Mouse (Mus musculus) liver, embryonic 13.5 days (tissue): Measurements from ENCODE around the gene Nob1. TPM values are rescaled to one million over a fixed set of nuclear protein-coding genes. Genes with fewer than 3 reads are reported as not detected.
A peak's percentile ranks its signal among the peaks of the same experiment; 100 is the strongest.

Source experiments
- ATAC-seq: fragments of 200-750 bp; cut with Nextera tagmentation; 2 replicates; pipeline ENCODE4 v1.8.0; 2017; ENCODE audit warnings: low read depth, mild to moderate bottlenecking, moderate number of reproducible peaks, moderate library complexity
- DNase-seq: peaks from one replicate; pipeline ENCODE4 v3.0.0; 2022
- H3K27ac ChIP-seq: fragments of 300-500 bp; sonication (generic); 2 replicates; pipeline ENCODE4 v1.5.1; 2015; ENCODE audit warnings: moderate library complexity, mild to moderate bottlenecking, inconsistent platforms
- H3K27me3 ChIP-seq: fragments of 300-500 bp; sonication (generic); 2 replicates; pipeline ENCODE4 v1.6.1; 2015; ENCODE audit warnings: mild to moderate bottlenecking, inconsistent platforms
- H3K36me3 ChIP-seq: fragments of 300-500 bp; sonication (generic); 2 replicates; pipeline ENCODE4 v1.6.1; 2015; ENCODE audit warnings: mild to moderate bottlenecking, inconsistent platforms
- H3K4me1 ChIP-seq: fragments of 300-500 bp; sonication (generic); replicated peaks from 2 replicates; pipeline ENCODE4 v1.6.1; 2015; ENCODE audit warnings: inconsistent platforms
- H3K4me2 ChIP-seq: fragments of 300-500 bp; sonication (generic); 2 replicates; pipeline ENCODE4 v1.6.1; 2015; ENCODE audit warnings: inconsistent platforms, mild to moderate bottlenecking, moderate library complexity
- H3K4me3 ChIP-seq: fragments of 300-500 bp; sonication (generic); replicated peaks from 2 replicates; pipeline ENCODE4 v1.5.1; 2015; ENCODE audit warnings: mild to moderate bottlenecking, inconsistent platforms
- H3K9ac ChIP-seq: fragments of 300-500 bp; sonication (generic); 2 replicates; pipeline ENCODE4 v1.6.1; 2015; ENCODE audit warnings: mild to moderate bottlenecking, inconsistent platforms
- H3K9me3 ChIP-seq: fragments of 300-500 bp; sonication (generic); replicated peaks from 2 replicates; pipeline ENCODE4 v1.6.1; 2016; ENCODE audit warnings: inconsistent platforms
- WGBS: fragments of 180-500 bp; shearing (Covaris S2); methylation state at CpG from one replicate; pipeline ENCODE4 v1.1.7; 2015; ENCODE audit not compliant: insufficient replicate concordance; 5-methylcytosine and 5-hydroxymethylcytosine counted together
- polyA plus RNA-seq: library from polyadenylated mRNA; unstranded; fragments of >200 nt; fragmentation: Nextera tagmentation; extraction: Ambion mirVana; gene quantifications from 2 replicates; pipeline ENCODE4 v1.2.1, GENCODE M21; 2015

The Nob1 gene
- polyA plus RNA-seq, 1 experiment from 2014 or later: 47.8 TPM

GRCm38 (mm10) chr8:107403038-107403781 lies 21.6 kb downstream of the Nob1 start, which contains the start of gene Nqo1:
Gene Nqo1, minus strand, starts transcription at chr8:107403206.
- no peaks in the 10 kb centered on the region for H3K9me3 ChIP-seq
- peaks cover 59% of the 10 kb centered on the region for H3K4me1 ChIP-seq
- ATAC-seq (peak; percentile 96), DNase-seq (peak; percentile 87)
- H3K4me2 ChIP-seq: peak within 1 kb of the TSS; percentile 79
- H3K27me3 ChIP-seq: no peaks in the 10 kb centered on the region
- WGBS: 7% methylated on average over 22 of the region's 22 CpGs
- H3K4me3 ChIP-seq: peak within 1 kb of the TSS; percentile 60
- peak within 1 kb of the TSS; percentile 78 for H3K9ac ChIP-seq
- H3K27ac ChIP-seq: peak within 1 kb of the TSS; percentile 99
- H3K36me3 ChIP-seq: peaks cover 2% of the 10 kb centered on the region; the same call in 1 of the 2 replicates

GRCm38 (mm10) chr8:107401866-107402265 lies 23.0 kb downstream of the Nob1 start:
- WGBS: 80% methylated on average over 5 of the region's 5 CpGs
- ATAC-seq (no peak), DNase-seq (no peak)
- Histone ChIP-seq H3K27me3 (no peaks in the 10 kb centered on the region), H3K36me3 (no peaks in the 10 kb centered on the region), H3K4me1 (peaks cover 63% of the 10 kb centered on the region), H3K27ac (peak overlapping the region; percentile 99), H3K4me2 (peak overlapping the region; percentile 79), H3K4me3 (peak overlapping the region; percentile 60), H3K9ac (peak overlapping the region; percentile 78), H3K9me3 (no peaks in the 10 kb centered on the region)

DNA sequence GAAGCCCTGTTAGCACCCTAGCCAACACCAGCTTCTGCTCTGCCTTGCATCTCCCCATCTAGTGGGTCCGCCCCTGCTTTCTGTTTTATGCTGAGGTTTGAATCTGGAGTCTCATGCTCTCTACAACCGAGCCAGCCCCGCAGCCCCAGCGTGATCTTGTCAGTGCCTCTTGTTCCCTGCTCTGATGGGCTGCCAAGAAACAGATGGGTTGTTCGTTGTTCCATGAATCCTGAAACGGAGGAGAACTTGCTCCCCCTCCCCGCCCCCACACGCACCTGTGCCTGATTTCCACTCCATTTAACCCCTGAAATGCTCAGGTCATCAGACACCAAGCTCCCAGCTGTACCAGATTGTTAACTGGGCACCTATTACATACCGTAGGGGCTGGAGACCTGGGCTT lies 25.4 kb downstream of the Nob1 start:
- no peaks in the 10 kb centered on the region for H3K9me3 ChIP-seq
- no peak overlapping the region for H3K9ac ChIP-seq
- no peak overlapping the region for H3K4me2 ChIP-seq
- no peak overlapping the region for H3K4me3 ChIP-seq
- no peaks in the 10 kb centered on the region for H3K27me3 ChIP-seq
- DNase-seq (no peak), ATAC-seq (no peak)
- H3K4me1 ChIP-seq: peaks cover 50% of the 10 kb centered on the region
- WGBS: 54% methylated on average over 9 of the region's 9 CpGs
- no peaks in the 10 kb centered on the region for H3K36me3 ChIP-seq
- no peak overlapping the region for H3K27ac ChIP-seq

GRCm38 (mm10) chr8:107397665-107398064 lies 27.2 kb downstream of the Nob1 start:
- H3K36me3 ChIP-seq: no peaks in the 10 kb centered on the region
- H3K9me3 ChIP-seq: no peaks in the 10 kb centered on the region
- H3K9ac ChIP-seq: no peak overlapping the region
- no peak overlapping the region for H3K27ac ChIP-seq
- no peak for ATAC-seq
- WGBS: 70% methylated on average over 12 of the region's 12 CpGs
- no peaks in the 10 kb centered on the region for H3K27me3 ChIP-seq
- H3K4me2 ChIP-seq: no peak overlapping the region
- no peak overlapping the region for H3K4me3 ChIP-seq
- H3K4me1 ChIP-seq: peaks cover 33% of the 10 kb centered on the region
- no peak for DNase-seq

GRCm38 (mm10) chr8:107396106-107396670 lies 28.7 kb downstream of the Nob1 start:
- Histone ChIP-seq H3K9me3 (no peaks in the 10 kb centered on the region), H3K4me1 (peaks cover 20% of the 10 kb centered on the region), H3K4me2 (no peak overlapping the region), H3K9ac (no peak overlapping the region), H3K36me3 (no peaks in the 10 kb centered on the region), H3K27ac (no peak overlapping the region), H3K4me3 (no peak overlapping the region), H3K27me3 (no peaks in the 10 kb centered on the region)
- no peak for ATAC-seq
- no peak for DNase-seq
- WGBS: 74% methylated on average over 10 of the region's 10 CpGs

DNA sequence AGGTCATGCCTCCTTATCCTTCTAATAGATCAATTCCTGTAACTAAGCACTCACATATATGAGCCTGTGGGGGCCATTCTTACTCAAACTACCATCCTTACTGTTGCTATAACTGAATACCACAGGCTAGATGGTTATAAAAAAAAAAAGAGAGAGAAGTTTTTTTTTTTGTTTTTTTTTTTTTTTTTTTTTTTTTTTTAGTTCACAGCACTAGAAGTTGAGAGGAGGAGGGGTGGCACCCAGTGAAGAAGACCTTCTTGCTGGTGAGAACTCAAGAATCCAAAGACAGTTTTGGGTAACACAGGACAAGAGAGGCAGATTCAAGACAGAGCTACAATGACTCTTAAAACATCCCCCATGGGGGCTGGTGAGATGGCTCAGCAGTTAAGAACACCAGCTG lies 29.5 kb downstream of the Nob1 start:
- DNase-seq: no peak
- Histone ChIP-seq H3K4me2 (no peak overlapping the region), H3K9me3 (no peaks in the 10 kb centered on the region), H3K4me3 (no peak overlapping the region), H3K9ac (no peak overlapping the region), H3K36me3 (no peaks in the 10 kb centered on the region), H3K27me3 (no peaks in the 10 kb centered on the region), H3K4me1 (peaks cover 18% of the 10 kb centered on the region), H3K27ac (no peak overlapping the region)
- no peak for ATAC-seq

- peaks cover 9% of the 10 kb centered on the region for H3K4me1 ChIP-seq
- no peak overlapping the region for H3K4me3 ChIP-seq
- H3K27ac ChIP-seq: no peak overlapping the region
- H3K27me3 ChIP-seq: no peaks in the 10 kb centered on the region
- H3K9ac ChIP-seq: no peak overlapping the region
- H3K9me3 ChIP-seq: no peaks in the 10 kb centered on the region
- no peaks in the 10 kb centered on the region for H3K36me3 ChIP-seq
- ATAC-seq (no peak; the same call in 1 of the 2 replicates), DNase-seq (no peak)
- WGBS: 41% methylated on average over 4 of the region's 4 CpGs
- no peak overlapping the region for H3K4me2 ChIP-seq
Observed at GRCm38 (mm10) chr8:107391136-107391516, 33.7 kb downstream of the Nob1 start.

- H3K9ac ChIP-seq: no peak overlapping the region
- H3K9me3 ChIP-seq: no peaks in the 10 kb centered on the region
- WGBS: 84% methylated on average over 16 of the region's 16 CpGs
- no peaks in the 10 kb centered on the region for H3K27me3 ChIP-seq
- ATAC-seq (no peak), DNase-seq (no peak)
- no peak overlapping the region for H3K4me2 ChIP-seq
- H3K4me1 ChIP-seq: peaks cover 13% of the 10 kb centered on the region
- H3K36me3 ChIP-seq: no peaks in the 10 kb centered on the region
- H3K27ac ChIP-seq: no peak overlapping the region
- H3K4me3 ChIP-seq: no peak overlapping the region
Observed at GRCm38 (mm10) chr8:107390476-107391135, 34.2 kb downstream of the Nob1 start.

- no peak overlapping the region for H3K9ac ChIP-seq
- WGBS: 82% methylated on average over 8 of the region's 8 CpGs
- peaks cover 13% of the 10 kb centered on the region for H3K4me1 ChIP-seq
- no peak overlapping the region for H3K4me3 ChIP-seq
- no peaks in the 10 kb centered on the region; the same call in 1 of the 2 replicates for H3K27me3 ChIP-seq
- no peaks in the 10 kb centered on the region for H3K36me3 ChIP-seq
- H3K4me2 ChIP-seq: no peak overlapping the region
- ATAC-seq (no peak), DNase-seq (no peak)
- no peaks in the 10 kb centered on the region for H3K9me3 ChIP-seq
- H3K27ac ChIP-seq: no peak overlapping the region
Observed at GRCm38 (mm10) chr8:107389557-107389956, 35.3 kb downstream of the Nob1 start.

- H3K9ac ChIP-seq: no peak overlapping the region
- H3K27ac ChIP-seq: no peak overlapping the region
- H3K9me3 ChIP-seq: no peaks in the 10 kb centered on the region
- ATAC-seq: no peak
- 58% methylated on average over 5 of the region's 5 CpGs for WGBS
- H3K36me3 ChIP-seq: no peaks in the 10 kb centered on the region
- no peak overlapping the region for H3K4me2 ChIP-seq
- no peak overlapping the region for H3K4me3 ChIP-seq
- H3K4me1 ChIP-seq: peaks cover 13% of the 10 kb centered on the region
- DNase-seq: no peak
- H3K27me3 ChIP-seq: no peaks in the 10 kb centered on the region; the same call in 1 of the 2 replicates
Observed at GRCm38 (mm10) chr8:107387861-107388260, 37.0 kb downstream of the Nob1 start.

DNA sequence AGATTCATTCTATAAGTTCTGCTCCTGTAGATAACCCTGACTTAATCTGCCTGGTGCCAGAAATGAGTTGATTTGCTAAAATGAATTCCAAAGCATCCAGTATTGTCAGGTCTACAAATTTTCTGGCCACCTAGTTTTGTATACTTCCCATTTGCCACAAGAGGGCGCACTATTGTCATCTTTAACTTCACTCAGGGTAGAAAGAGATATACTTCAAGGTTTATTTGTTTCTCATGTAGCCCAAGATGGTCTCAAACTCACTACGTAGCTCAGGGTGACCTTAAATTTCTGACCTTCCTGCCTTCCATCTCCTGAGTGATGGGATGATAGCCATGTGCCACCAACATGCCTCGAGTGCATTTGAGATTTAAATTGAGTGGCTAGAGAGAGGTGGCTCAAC lies 38.2 kb downstream of the Nob1 start:
- 0 out of 2 replicates have a peak, but pooled peaks have one; percentile 45 for ATAC-seq
- WGBS: 28% methylated on average over 3 of the region's 3 CpGs

More for the DNA sequence above, 38.2 kb downstream of the Nob1 start:
- H3K27me3 ChIP-seq: no peaks in the 10 kb centered on the region; the same call in 1 of the 2 replicates
- peaks cover 13% of the 10 kb centered on the region for H3K4me1 ChIP-seq
- no peaks in the 10 kb centered on the region for H3K9me3 ChIP-seq
- no peak overlapping the region for H3K4me2 ChIP-seq
- peak; percentile 41 for DNase-seq
- H3K9ac ChIP-seq: no peak overlapping the region
- no peak overlapping the region for H3K4me3 ChIP-seq
- H3K27ac ChIP-seq: no peak overlapping the region; the same call in 1 of the 2 replicates
- no peaks in the 10 kb centered on the region for H3K36me3 ChIP-seq
